Mouse (Mus musculus): Measurements from ENCODE around the gene 1700061G19Rik.

Gene 1700061G19Rik

GRCm38 (mm10) chr17:56929101-56929500 lies 53.8 kb downstream of the 1700061G19Rik start:
- no peak for DNase-seq (ENCODE audit: low spot score in 2 of 2)

- no peak for DNase-seq (ENCODE audit: low spot score in 2 of 2)
Observed at GRCm38 (mm10) chr17:56929530-56929929, 54.3 kb downstream of the 1700061G19Rik start.

- no peak for DNase-seq (ENCODE audit: low spot score in 2 of 2)
Observed at GRCm38 (mm10) chr17:56930026-56930425, 54.7 kb downstream of the 1700061G19Rik start.

- no peak for DNase-seq (ENCODE audit: low spot score in 2 of 2)
Observed at GRCm38 (mm10) chr17:56933395-56933794, 58.1 kb downstream of the 1700061G19Rik start.

- peak in 1 of 2 experiments; percentile 14 for DNase-seq (ENCODE audit: low spot score in 2 of 2)
Observed at GRCm38 (mm10) chr17:56934545-56935330, 59.5 kb downstream of the 1700061G19Rik start.

GRCm38 (mm10) chr17:56935363-56936131 lies 60.3 kb downstream of the 1700061G19Rik start, which contains the start of gene Mllt1:
Gene Mllt1, minus strand, starts transcription at chr17:56935415.
- DNase-seq (ENCODE audit: low spot score in 2 of 2) = peak; percentile 97 to 98

- no peak for DNase-seq (ENCODE audit: low spot score in 2 of 2)
Observed at GRCm38 (mm10) chr17:56936731-56937130, 61.5 kb downstream of the 1700061G19Rik start.
